Mouse (Mus musculus) kidney, postnatal 36 days (tissue): ENCODE results near the gene Akr1c13.
"Not testable (repeated sequence)": the region's sequence is repeated elsewhere in the genome, so short reads cannot be mapped to it uniquely, and the experiment has no call there.

Experiments
- DNase-seq, 2 experiments: peaks; one replicate each; pipeline ENCODE4 v3.0.0; 2021 to 2022; ENCODE audit warnings: mixed read lengths in 2 of 2

The Akr1c13 gene

DNA sequence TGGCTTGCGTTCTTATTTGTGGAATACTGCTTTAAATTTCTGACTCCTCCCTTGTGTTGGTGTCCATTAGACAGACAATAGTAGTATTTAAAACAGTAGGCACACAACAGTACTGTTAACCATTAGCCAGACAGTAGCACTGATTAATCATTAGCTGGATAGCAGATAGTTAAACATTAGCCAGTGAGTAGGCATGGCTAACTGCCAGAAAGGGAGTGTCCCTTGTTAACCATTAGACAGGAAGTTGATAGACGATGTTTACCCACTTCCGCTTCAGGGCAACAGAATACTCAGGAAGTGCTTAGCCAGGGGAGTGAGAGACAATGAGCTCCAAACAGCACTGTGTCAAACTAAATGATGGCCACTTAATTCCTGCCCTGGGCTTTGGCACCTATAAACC, at the start of gene Akr1c13:
TSS of gene Akr1c13 (plus strand) at position 247 of the 400 bp plus-strand sequence.
- peak; percentile 51 to 56 for DNase-seq

GRCm38 (mm10) chr13:4144261-4144660, 46.7 kb upstream of the Akr1c13 start:
- no peak for DNase-seq

DNA sequence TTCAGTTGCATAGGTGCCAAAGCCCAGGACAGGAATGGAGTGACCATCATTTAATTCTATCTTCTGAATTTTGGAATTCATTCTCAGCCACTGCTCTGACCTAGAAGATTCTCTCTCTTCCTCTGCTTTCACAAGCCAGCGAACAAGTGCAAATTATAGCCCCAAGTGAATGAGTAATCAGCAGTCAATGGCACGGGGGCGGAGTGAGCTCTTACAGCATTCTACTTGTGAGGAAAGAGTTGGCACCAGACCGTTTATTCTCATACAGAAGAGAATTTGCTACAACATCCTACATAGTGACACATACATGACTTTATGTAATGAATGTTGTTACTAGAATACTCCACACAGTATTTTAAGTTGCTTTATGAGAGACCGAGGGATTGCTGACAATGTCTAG, 40.4 kb upstream of the Akr1c13 start, which contains the start of gene Akr1c18:
TSS of gene Akr1c18 (minus strand) at position 137 of the 400 bp plus-strand sequence.
- DNase-seq: peak; percentile 36 to 40

- no peak for DNase-seq
These were observed 38.0 kb upstream of the Akr1c13 start for GRCm38 (mm10) chr13:4152908-4153307.

GRCm38 (mm10) chr13:4153593-4153992, 37.4 kb upstream of the Akr1c13 start:
- DNase-seq: no peak

GRCm38 (mm10) chr13:4155286-4155685, 35.7 kb upstream of the Akr1c13 start:
- DNase-seq: no peak

- DNase-seq: no peak
These were observed 22.9 kb upstream of the Akr1c13 start for GRCm38 (mm10) chr13:4168006-4168405.

DNA sequence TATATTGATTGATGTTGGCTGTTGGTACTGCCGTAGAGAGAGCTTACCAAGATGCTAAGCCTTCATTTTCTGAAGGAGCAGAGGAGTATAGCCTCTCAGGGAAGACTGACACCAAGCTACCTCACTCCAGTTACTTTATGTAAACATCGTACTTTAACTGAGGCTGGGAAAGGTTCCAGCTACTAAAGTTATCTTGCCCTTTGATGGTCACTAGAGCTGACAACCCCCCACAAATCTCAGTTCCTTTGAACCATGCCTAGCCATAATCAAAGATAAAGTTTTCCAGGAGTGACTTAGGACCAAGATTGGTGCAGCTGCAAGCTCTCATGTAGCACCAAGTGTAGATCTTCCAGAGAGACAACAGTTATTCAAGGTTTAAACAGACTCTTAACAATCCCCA, 18.0 kb upstream of the Akr1c13 start:
- no peak for DNase-seq

- DNase-seq: not testable (repeated sequence)
These were observed 9.6 kb upstream of the Akr1c13 start for GRCm38 (mm10) chr13:4181321-4181720.

GRCm38 (mm10) chr13:4183116-4183515, 7.8 kb upstream of the Akr1c13 start:
- DNase-seq: no peak

DNA sequence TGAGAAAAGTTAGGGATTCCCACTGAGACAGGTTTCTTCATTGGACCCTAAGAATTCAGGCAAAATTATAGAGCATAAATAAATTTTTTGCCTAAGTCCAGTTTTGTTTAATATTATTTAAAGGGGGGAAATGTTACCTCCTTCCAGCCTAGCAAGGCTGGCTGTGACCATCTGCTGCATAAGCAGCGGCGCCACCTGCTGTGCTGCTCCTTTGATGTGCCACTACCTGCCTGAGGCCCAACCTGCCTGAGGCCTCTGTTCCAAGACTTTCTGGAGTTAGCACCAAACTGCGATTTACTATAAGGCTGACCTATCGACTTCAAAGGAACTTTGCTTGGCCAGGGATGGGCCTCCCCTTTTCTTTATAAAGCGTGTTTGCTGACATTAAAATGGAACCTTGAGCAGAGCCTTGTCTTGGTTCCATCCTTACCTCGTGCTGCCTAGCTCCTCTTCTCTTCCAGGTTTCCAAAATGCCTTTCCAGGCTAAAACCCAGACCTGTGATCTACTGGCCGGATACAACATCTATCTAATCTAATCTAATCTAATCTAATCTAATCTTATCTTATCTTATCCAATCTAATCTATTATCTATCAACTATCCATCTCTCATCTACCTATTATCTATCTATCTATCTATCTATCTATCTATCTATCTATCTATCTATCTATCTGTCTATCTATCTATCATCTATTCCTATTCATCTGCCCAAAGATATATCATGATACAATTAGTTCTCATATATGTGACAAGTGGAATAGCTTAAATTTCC, 4.1 kb upstream of the Akr1c13 start:
- DNase-seq: peak in 1 of 2 experiments; percentile 67

GRCm38 (mm10) chr13:4188174-4188573, 2.8 kb upstream of the Akr1c13 start:
- DNase-seq: peak; percentile 43 to 55

- DNase-seq: no peak
These were observed 1.6 kb downstream of the Akr1c13 start for GRCm38 (mm10) chr13:4192511-4192910.

DNA sequence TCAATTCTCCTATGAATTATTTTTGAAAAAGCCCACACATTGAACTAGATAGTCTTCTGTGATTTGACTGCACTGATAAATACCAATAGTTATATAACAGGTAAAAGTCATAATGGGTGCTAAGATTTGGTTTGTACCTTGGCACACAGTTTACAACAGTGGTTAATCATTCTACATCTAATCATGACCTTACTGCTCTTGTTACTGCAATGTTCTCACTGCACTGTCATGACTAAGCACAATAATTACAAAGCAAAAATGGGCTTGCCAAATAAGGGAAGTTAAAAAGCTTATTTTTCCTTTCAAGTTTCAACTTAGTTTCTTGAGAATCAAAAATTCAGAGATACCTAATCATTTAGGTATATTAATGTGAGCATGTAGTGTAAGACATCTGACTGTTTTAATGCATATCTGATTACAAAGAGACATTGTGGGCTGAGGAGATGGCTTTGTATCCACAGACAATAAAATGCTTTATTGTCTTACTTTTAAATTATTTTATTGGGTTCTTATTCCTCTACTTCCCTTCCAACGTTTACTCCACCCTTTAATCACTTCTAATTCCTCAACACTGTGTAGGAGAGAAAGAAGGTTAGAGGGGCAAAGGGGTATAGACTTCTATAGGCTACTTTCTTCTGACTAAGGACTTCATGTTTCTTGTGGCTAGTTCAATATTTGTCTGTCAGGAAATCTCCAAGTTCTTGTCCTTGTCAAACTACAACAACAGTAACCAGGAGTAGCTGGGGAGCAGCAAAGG, 15.4 kb downstream of the Akr1c13 start:
- no peak for DNase-seq

GRCm38 (mm10) chr13:4211560-4212299, 20.8 kb downstream of the Akr1c13 start:
- no peak for DNase-seq

DNA sequence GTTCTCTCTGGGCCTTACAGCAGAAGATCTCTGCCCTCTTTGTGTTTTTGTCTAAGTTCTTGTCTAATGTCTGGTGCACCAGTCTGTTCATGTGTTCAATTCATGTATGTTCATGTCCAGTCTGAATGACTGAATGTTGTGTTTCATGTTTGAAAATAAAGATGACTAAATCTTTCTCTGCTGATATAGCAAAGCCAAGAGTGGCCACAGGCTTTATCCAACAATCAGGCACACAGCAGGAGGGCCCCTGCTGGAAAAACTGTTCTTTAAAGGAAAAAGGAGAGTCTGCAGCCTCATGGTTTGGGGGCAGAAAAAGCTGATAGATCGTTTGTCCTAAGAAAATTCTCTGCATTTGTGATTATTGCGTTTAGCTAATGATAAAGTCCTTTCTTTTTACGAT, 21.4 kb downstream of the Akr1c13 start:
- no peak for DNase-seq

- not testable (repeated sequence) for DNase-seq
These were observed 24.5 kb downstream of the Akr1c13 start for GRCm38 (mm10) chr13:4215496-4215895.

DNA sequence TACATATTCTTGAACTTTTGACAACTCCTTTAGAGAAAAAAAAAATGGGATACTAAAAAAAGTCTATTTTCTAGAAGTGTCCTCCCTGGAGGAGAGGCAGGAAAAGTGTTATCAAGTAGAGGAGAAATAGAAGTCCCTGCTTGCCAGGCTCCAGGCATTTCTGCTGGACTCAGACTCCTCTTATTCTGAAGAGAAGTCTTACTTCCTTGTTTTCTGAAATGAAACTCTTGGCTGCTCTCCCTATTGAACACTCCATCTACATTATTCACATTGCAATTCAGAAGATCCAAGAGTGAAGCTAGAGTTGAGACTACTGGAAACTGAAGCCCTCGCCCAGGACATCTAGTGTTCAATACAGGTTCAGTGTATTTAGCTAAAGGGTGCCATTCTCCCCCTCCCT, 37.5 kb downstream of the Akr1c13 start, which contains the start of gene Akr1c19:
TSS of gene Akr1c19 (plus strand) at position 260 of the 400 bp plus-strand sequence.
- peak in 1 of 2 experiments; percentile 38 for DNase-seq

GRCm38 (mm10) chr13:4230841-4231623, 40.1 kb downstream of the Akr1c13 start:
- no peak for DNase-seq

- no peak for DNase-seq
These were observed 42.2 kb downstream of the Akr1c13 start for GRCm38 (mm10) chr13:4233135-4233534.

- DNase-seq: peak; percentile 70 to 88
These were observed 42.7 kb downstream of the Akr1c13 start for GRCm38 (mm10) chr13:4233536-4234172.
